8 mouse cellular contexts compared by ENCODE assay signal in genomic region chr1:36309498-36309901, GRCm38 (mm10). TPM values are rescaled to one million over a fixed set of nuclear protein-coding genes. Genes with fewer than 3 reads are reported as not detected.
DNase-seq lines count a peak whose midpoint lies in the region; ATAC-seq and TF ChIP-seq lines count a peak whose summit lies in the region.

No protein-coding gene starts in this region.

- H3K4me2 ChIP-seq in hindbrain, embryonic 15.5 days, result peak overlapping the region; percentile 97

- peaks cover 12% of the 10 kb centered on the region; the same call in 1 of the 2 replicates for H3K27me3 ChIP-seq in hindbrain, embryonic 15.5 days

- peak overlapping the region; percentile 98 for H3K27ac ChIP-seq in gastrocnemius, adult 2 months
- H3K27ac ChIP-seq in embryonic fibroblast, embryonic 13.5 days (ENCODE audit: insufficient read depth, low read length), result no peak overlapping the region
- no peak overlapping the region for H3K27ac ChIP-seq in hindbrain, embryonic 15.5 days (replicated peaks)

- peak overlapping the region; percentile 84 for H3K4me3 ChIP-seq in gastrocnemius, adult 2 months
- H3K4me3 ChIP-seq in embryonic fibroblast, embryonic 13.5 days (ENCODE audit: insufficient read depth, low read length), result peak overlapping the region; percentile 66; the same call in 1 of the 2 replicates
- no peak overlapping the region for H3K4me3 ChIP-seq in hindbrain, embryonic 15.5 days

- TF ChIP-seq CTCF in gastrocnemius, adult 2 months (IDR thresholded peaks at IDR 0.05), result no peak
- no peak for TF ChIP-seq CTCF in embryonic fibroblast, embryonic 13.5 days (IDR thresholded peaks at IDR 0.05; ENCODE audit: borderline replicate concordance, insufficient read depth, low read length)

- H3K9me3 ChIP-seq in hindbrain, embryonic 15.5 days, result no peaks in the 10 kb centered on the region

- intact Hi-C loops in gastrocnemius, adult 2 months (cut with DNase I), result no loop called here

- 21% methylated on average over 3 of the region's 3 CpGs for WGBS in hindbrain, embryonic 15.5 days

- no peak overlapping the region for H3K9ac ChIP-seq in hindbrain, embryonic 15.5 days

- no peak for TF ChIP-seq POLR2A in embryonic fibroblast, embryonic 13.5 days (IDR thresholded peaks at IDR 0.05; ENCODE audit: low read depth, low read length)

- H3K4me1 ChIP-seq in embryonic fibroblast, embryonic 13.5 days (ENCODE audit: control insufficient read depth, insufficient read depth, low read length), result peaks cover 8% of the 10 kb centered on the region
- H3K4me1 ChIP-seq in hindbrain, embryonic 15.5 days (replicated peaks), result peaks cover 17% of the 10 kb centered on the region

- no peak for DNase-seq in gastrocnemius, adult 2 months
- DNase-seq in gastrocnemius, adult 8-10 months (ENCODE audit: low spot score in 2 of 2), result no peak
- DNase-seq in lung, adult 18-20 months, result peak; percentile 63 to 78
- peak; percentile 39 to 49 for DNase-seq in right cerebral cortex, postnatal 36 days (ENCODE audit: low spot score in 2 of 2)
- no peak for DNase-seq in gastrocnemius, postnatal 10 days

- ATAC-seq in CD4-positive, CD25-positive, alpha-beta regulatory T cell, adult 4 months, result peak; percentile 44
- ATAC-seq in hindbrain, embryonic 15.5 days (ENCODE audit: low FRiP score, low read depth), result peak; percentile 11; the same call in 1 of the 2 replicates

- no peaks in the 10 kb centered on the region for H3K36me3 ChIP-seq in hindbrain, embryonic 15.5 days

RNA-seq across cellular contexts. Expression of gene Arid5a, which starts 2.0 kb away (rescaled TPM):
- 10 to 100 TPM in 1 of 2 experiments, 1 to 10 TPM in 1; 7.0 to 18.6 TPM for total RNA-seq in gastrocnemius, adult 2 months (2021)
- total RNA-seq in gastrocnemius, adult 8-10 months (2022), result 1 to 10 TPM; 4.1 to 10.0 (median 7.3) TPM
- polyA plus RNA-seq in CD4-positive, CD25-positive, alpha-beta regulatory T cell, adult 4 months (2017; shearing (Covaris generic)), result 100 to 1,000 TPM in 1 of 2 experiments, 10 to 100 TPM in 1; 92.4 to 160 TPM
- 7.6 and 13.8 TPM in 2 replicates for polyA plus RNA-seq in embryonic fibroblast, embryonic 13.5 days (2011; ENCODE audit: insufficient read length, low read depth, missing spikeins)
- polyA plus RNA-seq in hindbrain, embryonic 15.5 days (2015; fragmentation: Nextera tagmentation; extraction: Ambion mirVana), result 6.6 and 6.7 TPM in 2 replicates
- 10 to 100 TPM; 15.5 to 16.4 TPM for total RNA-seq in gastrocnemius, postnatal 10 days (2021)

RNA-seq across cellular contexts. Expression of gene Neurl3, which starts 35.0 kb away (rescaled TPM):
- total RNA-seq in gastrocnemius, adult 2 months (2021), result under 1 TPM; 0.41 to 0.59 TPM
- total RNA-seq in gastrocnemius, adult 8-10 months (2022), result 1 to 10 TPM in 1 of 4 experiments, under 1 TPM in 3; 0.27 to 1.1 (median 0.40) TPM
- 100 to 1,000 TPM in 1 of 2 experiments, 10 to 100 TPM in 1; 62.4 to 137 TPM for polyA plus RNA-seq in CD4-positive, CD25-positive, alpha-beta regulatory T cell, adult 4 months (2017; shearing (Covaris generic))
- 0.46 TPM in 1 of 2 replicates, not detected in the other for polyA plus RNA-seq in embryonic fibroblast, embryonic 13.5 days (2011; ENCODE audit: insufficient read length, low read depth, missing spikeins)
- polyA plus RNA-seq in hindbrain, embryonic 15.5 days (2015; fragmentation: Nextera tagmentation; extraction: Ambion mirVana), result 1.6 TPM in 2 replicates
- total RNA-seq in gastrocnemius, postnatal 10 days (2021), result 1 to 10 TPM; 1.9 to 2.5 TPM

RNA-seq across cellular contexts. Expression of gene Kansl3, which starts 59.5 kb away (rescaled TPM):
- 10 to 100 TPM; 37.7 to 39.6 TPM for total RNA-seq in gastrocnemius, adult 2 months (2021)
- 10 to 100 TPM; 34.1 to 50.1 (median 38.7) TPM for total RNA-seq in gastrocnemius, adult 8-10 months (2022)
- 10 to 100 TPM; 52.6 to 88.0 TPM for polyA plus RNA-seq in CD4-positive, CD25-positive, alpha-beta regulatory T cell, adult 4 months (2017; shearing (Covaris generic))
- polyA plus RNA-seq in embryonic fibroblast, embryonic 13.5 days (2011; ENCODE audit: insufficient read length, low read depth, missing spikeins), result 38.2 and 47.9 TPM in 2 replicates
- 37.9 and 38.9 TPM in 2 replicates for polyA plus RNA-seq in hindbrain, embryonic 15.5 days (2015; fragmentation: Nextera tagmentation; extraction: Ambion mirVana)
- 10 to 100 TPM; 28.4 to 36.9 TPM for total RNA-seq in gastrocnemius, postnatal 10 days (2021)

Comparison
In these comparisons a context has a peak if more than half of its experiments do, and no peak if none do; other contexts are left out.
1. DNase-seq: peak in lung, adult 18-20 months (2 of 2) and right cerebral cortex, postnatal 36 days (2 of 2); none in gastrocnemius, adult 2 months (single experiment), gastrocnemius, adult 8-10 months (0 of 2) and gastrocnemius, postnatal 10 days (single experiment).